Mouse (Mus musculus) MN1 (cell line): ENCODE results near the gene Hsd17b2.

Experiments
- DNase-seq: peaks from one replicate; pipeline ENCODE4 v3.0.0-alpha.2; 2016; ENCODE audit warnings: low spot score

Hsd17b2 gene

DNA sequence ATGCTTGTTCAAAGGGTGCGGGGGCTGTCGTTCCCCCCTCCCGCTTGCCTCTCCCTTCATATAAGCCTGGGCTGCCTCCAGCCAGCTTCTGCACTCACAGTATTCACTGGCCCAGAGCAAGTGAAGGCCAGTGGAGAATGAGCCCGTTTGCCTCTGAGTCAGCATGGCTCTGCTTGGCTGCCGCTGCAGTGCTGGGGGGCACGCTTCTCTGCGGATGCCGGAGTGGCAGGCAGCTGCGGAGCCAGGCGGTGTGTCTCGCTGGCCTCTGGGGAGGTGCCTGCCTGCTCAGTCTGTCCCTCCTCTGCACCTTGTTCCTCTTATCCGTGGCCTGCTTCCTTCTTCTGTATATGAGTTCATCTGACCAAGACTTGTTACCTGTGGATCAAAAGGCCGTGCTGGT is at the start of gene Hsd17b2:
Hsd17b2 (plus strand) TSS at position 46 of the 400 bp plus-strand sequence.
- DNase-seq, result no peak

DNA sequence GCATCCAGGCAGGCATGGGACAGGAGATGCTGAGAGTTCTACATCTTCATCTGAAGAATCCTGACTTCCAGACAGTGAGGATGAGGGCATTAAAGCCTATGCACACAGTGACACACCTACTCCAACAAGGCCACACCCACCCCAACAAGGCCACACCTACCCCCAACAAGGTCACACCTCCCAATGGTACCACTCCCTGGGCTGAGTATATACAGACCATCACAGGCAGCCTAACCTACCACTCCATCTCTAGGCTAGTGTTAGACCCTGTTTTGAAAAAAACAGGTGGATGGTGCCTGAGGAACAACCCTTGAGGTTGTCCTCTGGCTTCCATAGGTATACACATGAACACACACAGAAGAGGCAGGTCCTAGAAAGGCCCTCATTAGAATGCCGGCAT is 49.4 kb upstream of the Hsd17b2 start:
- DNase-seq, result no peak

DNA sequence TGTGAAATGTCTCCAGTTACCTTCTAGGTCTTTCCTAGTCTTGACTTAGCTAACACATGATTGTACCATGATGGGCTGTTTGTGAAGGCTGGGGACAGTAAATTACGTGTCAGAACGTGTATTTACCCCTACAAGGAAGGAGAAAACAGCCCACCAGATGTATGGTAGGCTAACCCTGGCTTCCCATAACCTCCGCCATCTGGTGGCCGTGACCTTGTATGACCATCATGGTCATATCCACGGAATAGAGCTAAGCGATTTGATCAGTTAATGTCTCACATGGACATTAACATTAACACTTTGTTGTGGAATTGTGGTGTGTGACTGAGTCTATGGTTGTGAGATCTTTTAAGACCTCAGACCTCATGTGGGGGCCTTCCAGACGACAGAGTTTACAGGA is 42.7 kb upstream of the Hsd17b2 start:
- no peak for DNase-seq

DNA sequence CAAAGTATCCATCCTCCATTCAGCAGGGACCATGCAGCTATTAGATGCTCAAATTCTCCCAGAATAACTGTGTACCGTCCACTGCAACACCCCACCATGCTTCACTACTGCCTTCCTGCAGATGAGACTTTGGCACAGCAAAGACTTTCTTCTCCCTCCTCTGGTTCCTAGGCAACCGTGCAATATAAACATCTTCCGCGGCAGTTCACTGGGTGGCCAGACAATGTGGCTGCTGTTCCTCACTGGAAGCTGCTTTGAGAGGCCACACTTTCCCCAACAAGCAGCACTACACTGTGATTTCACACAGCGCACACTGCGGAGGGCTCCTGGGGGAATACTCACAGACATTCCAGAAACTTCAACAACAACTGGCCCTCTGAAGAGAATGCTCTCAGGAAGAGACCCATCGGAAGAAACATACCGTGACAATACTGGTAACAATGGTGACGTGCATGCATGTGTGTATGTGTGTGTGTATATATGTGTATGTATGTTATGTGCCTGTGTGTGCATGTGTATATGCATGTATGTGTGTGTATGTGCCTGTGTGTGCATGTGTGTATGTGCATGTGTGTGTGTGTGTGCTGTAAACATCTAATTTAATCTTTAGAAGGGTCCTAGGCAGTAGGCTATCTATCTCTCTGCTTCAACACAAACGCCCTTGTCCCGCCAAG is 41.2 kb upstream of the Hsd17b2 start:
- DNase-seq, result no peak

DNA sequence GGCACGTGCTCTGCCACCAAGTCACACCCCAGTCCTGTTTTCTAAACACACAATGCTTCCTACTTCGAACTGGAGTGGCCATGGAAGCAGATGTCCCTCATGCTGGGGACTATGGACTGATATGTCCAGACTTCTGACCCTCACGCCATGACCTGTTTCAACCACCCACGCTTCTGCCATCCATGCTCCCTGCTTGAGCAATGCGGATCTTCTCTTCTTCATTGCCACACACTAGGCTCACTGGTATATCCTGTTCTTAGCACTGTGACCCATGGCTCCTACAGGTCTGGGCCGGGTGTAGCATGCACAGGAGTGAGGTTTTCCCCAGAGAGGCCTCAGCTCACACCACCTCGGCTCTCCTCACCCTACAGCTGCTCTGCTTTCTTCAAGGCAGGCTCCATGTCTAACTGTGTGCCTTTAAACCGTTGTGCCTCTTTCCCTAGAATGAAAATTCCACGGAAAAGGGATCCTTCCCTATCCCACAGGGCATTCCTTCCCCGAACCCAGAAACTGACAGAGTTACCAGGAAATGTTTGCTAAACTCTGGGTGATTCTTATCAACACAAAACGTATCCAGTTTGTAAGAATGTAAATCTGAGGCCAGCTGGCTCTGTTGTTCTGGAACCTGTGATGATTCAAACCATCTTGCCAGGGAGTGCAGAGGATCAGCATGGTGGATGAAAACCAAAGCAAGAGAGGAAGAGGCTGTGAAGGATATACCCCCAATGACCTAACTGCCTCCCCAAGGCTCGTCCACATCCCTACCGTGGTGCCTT is 34.2 kb upstream of the Hsd17b2 start:
- no peak for DNase-seq

DNA sequence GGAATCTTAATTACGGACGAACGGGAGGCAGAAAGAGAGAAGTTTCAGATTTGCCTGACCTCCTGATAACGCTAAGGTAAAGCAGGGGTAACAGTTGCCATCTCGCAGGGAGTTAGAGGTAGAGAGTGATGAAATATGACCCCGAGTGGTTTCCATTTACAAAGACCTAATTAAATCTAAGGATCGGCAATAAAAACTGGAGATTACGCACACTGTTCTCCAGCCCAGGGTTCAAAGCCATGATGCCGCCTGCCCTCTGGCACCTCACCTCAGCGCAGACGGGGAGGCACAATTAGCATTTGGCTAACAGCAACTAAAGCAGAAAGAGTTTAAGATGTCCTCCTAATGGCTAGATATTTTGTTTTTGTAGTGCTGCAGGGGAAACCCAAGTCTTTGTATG is 31.2 kb upstream of the Hsd17b2 start:
- no peak for DNase-seq

DNA sequence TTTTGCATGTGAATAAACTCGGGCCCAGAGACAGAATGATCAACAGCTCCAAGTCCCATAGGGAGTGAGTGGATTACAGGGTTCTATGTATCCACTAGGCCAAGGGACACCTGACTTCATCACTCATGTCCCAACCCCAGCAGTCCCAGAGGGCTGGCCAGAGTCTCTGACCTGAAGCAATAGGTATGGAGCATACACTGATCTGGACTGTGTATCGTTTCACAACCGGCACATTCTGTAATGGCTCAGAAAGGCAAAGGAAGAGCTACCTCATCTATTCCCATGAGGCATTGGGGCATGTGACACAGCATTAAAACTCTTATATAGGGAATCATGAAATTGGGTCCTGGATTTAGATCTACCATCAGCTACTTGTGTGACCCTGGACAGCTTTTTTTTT is 29.1 kb upstream of the Hsd17b2 start:
- DNase-seq, result no peak

DNA sequence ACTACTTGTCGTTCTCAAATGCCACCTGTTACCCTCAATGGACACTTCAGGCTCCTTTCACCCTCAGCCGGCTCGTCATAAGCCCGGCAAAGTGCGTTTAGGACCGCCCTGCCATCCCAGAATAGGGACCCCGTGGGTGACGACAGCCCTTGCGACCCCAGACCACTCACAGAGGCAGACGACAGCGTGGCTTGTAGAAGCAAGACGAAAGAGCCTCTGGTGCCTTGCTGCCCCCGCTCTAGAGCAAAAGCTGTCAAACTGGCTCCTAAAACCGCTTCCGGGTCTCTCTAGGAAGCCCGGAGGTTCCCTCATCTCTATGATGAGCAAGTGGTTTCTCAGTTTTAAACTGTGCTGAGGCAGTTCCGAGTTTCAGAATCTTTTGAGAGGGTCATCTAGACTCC is 28.3 kb upstream of the Hsd17b2 start, which contains the start of gene Sdr42e1:
Sdr42e1 (minus strand) TSS at position 260 of the 401 bp plus-strand sequence.
- DNase-seq, result no peak

DNA sequence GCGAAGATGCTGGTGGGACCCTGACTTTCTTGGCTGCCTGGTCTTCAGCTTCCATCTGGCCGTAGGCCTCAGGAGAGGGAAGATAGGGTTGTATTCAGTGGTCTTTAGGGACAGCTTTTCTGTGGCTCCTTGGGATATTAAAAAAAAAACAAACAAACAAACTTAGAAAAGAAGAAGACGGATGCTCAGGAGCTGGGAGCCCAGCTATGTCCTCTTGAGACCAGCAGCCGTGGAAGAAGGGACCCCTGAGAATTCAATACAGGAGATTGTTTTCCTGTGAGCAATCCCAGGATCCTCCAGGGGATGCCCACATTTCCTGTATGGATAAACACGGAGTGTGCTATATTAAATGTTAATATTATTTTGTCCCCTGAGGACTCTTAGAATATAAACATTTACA is 26.5 kb upstream of the Hsd17b2 start:
- no peak for DNase-seq

DNA sequence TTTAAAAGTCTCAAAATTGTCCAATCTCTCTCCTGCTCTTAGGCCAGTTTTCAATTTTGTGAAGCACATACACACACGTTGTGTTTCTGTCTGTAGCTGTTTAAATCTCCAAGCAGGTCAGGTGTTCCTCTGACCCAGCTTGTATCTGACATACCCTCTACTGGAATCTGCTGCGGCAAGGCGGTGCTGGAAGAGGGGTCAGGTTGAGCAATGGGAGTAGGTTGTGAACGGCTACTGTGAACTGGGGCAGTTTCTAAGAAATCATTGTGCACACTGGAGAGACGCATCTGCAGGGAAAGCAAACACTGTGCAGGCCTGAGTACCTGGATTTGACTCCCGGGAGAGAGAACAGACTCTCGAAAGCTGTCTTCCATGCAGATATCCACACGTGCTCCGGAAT is 25.2 kb upstream of the Hsd17b2 start:
- no peak for DNase-seq

DNA sequence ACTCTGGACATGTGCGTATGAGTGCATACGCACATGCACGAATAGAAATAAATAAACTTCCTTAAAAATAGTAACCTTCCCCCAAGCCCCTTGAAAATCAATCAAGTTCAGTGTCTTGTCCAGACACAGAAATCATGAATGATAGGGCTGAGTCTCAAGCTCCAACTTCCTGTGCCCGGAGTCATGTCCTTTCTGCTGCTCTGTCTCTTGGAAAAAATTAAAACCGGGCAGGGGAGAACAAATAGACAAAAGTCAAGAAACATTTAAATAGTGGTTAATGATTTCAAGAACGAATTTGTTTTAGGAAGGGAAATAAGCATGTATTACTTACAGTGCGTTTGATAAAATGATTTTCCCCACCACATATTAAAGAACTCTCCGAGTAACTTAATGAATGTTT is 24.7 kb upstream of the Hsd17b2 start:
- DNase-seq, result no peak

DNA sequence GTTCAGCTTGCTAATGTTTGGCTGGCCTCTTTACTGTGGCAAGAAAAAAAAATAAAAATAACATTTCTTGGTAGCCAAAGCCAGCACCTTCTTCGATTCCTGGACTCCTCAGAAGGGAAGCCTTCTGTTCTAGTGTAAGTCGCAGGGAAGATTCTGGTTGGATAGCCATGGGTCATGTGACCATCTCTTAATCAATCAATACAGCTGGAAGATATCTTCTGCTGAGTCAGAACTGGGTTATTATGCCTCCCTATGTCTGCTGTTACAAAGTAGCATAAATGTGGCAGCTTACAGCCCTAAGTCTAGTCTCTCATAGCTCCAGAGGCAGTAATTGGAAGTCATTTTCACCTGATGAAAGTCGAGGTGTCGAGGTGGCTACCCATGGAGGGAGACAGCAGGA is 23.1 kb upstream of the Hsd17b2 start:
- no peak for DNase-seq

DNA sequence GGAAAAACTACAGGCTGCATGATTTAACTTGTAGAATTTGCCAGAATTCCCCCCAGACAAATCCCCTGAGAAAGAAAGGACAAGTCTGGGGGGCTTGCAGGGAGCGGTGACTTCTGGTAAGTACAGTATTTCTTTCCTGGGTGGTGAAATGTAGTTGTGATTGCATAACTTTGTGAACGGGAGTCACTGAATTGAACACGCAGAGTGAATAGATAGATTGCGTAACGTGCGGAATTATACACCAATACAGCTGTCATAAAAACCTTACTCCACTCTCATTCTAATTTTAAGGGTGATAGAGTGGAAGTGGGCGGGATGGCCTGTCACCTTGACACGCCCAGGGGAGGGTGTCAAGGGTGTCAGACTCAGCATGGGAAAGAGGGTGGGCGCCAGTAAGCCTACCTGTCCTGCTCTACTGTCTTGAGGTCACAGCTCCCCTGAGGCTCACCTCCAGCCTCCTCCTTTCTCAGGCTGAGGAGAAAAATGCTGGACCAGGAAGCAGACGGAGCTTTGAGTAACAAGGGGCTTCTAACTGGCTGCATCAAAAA is 17.7 kb upstream of the Hsd17b2 start:
- DNase-seq, result no peak

DNA sequence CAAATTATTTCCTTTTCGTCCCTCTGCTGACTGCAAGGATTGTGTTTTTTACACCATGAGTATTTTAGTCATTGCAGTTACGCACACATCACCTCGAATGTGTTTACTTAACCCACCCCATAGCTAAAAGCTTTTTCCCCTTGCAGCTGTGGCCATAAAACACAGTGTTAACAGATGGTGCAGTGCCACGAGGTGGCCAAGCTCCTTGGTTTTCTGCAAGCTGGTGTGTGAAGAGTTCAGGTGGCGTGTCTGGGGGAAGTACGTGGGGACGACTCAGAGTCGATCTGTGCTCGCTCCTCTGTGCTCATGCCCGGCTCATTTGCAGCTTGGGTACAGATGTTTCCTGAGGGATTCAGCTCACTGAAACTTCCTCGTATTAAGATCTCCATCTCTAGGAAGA is 17.2 kb upstream of the Hsd17b2 start:
- DNase-seq, result no peak

DNA sequence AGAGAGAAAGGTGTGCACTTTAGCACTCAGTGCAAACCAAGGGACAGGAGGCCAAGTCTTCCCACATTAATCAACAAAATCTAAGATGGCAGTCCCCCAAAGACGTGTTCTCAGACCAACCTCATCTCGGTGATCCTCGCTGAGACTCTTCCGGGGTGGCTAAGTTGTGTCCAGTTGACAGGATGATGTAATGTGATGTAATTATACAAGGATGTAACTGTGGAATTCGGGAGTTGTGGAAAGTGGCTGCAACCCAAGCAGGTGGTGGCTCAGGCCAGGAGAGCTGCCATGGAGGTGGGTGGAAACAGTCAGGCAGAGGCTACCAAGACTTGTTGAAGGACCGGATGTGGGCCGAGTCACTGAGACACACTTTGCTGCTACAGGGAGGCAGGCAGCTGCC is 13.8 kb upstream of the Hsd17b2 start:
- no peak for DNase-seq

DNA sequence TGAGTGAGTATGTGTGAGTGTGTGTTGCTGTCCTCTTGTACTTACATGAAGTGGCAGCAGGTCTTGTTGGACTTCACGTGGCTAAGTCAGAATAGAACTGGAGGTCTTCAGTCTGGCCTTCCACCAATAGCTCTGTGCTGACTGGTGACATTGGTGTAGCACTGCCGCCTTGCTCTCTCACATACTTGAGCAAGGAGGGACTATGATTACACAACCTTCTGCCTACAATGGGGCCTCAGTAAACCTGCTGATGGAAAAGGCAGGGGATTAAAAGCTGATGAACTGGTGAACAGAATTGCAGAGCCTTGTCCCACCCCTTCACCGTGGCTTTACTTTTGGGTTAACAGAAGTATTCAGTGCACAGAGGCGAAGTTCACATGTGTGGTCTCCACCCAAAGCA is 9.6 kb upstream of the Hsd17b2 start:
- DNase-seq, result no peak

DNA sequence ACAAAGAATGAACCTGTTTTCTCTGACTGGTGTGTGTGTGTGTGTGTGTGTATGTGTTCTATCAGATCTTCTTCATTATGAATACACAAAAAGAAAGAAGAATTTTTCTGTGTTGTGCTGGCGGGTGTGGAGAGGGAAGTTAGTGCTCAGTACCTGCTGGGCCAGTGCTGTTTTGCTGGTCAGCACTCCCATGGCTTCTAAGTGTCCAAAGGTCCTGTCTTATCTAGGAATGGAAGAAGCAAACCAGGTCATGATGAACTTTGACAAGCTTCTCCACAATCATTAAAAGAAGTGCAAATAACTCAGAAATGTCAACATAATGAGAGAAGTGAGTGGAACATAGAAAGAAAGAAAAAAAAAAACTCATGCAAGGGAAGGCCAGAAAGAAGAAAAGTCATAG is 6.1 kb upstream of the Hsd17b2 start:
- DNase-seq, result no peak

DNA sequence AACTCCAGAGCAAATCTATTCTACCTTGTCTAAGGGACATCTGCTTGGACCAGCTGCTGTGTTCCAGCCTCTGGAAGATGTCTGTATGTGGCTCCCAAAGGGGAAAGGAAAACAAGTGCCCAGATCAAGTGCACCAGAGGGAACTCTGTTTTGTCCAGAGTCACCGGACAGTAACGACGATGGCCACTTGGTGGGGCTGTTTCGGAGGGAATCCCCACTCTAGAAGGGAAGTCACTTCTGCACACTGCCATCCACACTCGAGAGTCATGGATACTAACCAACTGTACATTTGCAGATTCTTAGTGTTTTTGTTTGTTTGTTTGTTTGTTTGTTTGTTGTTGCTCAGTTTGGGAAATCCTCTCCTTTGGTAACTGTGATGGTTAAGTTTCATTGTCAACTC is 4.5 kb upstream of the Hsd17b2 start:
- no peak for DNase-seq

DNA sequence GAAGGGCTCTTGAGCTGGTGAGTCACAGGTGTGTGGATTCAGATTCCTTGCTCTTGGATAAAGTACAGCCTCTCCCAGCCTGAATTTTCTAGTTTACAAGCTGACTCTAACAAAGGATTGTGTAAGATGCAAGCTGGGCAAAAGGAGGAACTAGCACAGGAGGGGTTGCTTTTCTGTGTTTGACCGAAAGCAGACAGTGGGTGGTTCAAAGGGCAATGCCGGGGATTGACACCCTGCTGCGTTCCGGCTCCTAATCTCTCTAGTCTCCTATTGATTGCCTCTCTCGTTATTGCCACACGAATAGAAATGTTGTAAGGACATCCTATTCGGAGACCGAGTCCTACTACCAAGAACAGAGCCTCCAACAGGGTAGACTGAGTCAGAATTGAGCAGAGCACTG is 1.0 kb upstream of the Hsd17b2 start:
- DNase-seq, result no peak

DNA sequence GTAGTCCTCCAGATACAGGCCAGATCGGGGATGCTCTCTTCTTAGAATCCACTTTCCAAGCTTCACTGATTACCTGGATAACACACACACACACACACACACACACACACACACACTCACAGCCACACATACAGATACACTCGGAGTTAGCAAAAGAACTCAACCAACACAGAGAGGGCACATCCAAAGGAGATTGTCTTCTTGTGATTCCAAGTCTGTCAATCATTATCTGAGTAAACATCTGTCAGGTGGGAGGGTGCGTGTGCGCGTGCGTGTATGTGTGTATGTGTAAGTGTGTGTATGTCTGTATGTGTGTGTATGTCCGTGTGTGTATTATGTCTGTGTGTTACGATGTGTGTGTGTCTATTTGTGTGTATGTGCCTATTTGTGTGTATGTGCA is 458 bp upstream of the Hsd17b2 start:
- DNase-seq, result no peak

DNA sequence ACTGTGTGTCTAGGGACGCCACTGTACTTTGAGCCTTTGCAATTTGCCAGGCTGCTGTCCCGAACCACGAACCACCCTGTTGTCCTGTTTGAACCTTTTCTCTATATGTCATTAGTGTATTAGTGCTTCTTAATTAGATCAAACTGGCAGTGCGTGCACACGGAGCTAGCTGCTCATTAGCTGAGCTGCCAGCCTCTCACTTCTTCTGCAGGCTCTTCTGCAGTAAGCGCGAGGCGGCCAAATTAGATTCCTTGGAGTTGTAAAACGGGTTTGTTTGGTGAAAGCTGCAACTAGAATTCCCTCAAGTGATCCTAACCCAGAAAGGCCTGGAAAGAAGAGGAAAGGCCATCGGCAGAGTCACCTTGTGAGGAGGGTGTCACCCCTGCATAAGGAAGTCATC is 997 bp downstream of the Hsd17b2 start:
- DNase-seq, result no peak

DNA sequence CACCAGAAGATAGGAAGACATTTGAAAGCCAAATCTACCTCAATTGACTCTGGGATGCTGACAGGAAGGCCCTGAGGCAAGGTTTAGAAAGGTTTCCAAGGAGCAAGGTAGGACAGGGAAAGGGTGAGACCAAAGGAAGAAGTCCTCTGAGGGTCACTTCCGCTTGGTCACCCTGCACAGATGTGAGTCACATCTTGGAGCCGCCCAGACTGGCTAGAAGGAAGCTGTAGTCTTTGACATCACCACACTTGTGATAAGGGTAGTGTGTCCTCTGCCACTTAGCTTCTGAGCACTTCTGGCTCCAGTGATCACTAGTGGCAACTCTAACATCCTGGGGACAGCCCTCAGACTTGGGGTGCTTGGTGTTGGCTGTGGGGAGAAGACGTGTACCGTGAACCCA is 4.4 kb downstream of the Hsd17b2 start:
- no peak for DNase-seq

DNA sequence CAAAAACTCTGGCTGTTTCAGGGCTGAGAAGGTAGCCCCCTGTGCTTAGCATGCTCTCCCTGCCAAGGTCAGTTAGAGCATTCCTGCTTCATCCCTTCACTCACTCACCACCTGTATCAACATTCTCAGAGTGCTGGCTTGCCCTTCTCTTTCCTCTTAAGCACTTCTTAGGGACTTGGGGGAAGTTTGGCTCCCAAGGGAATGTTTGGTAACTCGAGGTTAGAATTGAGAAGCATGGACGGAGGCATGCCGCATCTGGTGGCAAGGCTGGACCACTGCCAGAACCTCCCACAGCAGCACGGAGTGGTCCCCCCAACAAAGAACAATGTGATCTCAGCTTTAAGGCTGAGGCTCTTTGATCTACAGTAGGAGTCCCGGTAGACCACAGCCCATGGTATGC is 10.5 kb downstream of the Hsd17b2 start:
- DNase-seq, result no peak

DNA sequence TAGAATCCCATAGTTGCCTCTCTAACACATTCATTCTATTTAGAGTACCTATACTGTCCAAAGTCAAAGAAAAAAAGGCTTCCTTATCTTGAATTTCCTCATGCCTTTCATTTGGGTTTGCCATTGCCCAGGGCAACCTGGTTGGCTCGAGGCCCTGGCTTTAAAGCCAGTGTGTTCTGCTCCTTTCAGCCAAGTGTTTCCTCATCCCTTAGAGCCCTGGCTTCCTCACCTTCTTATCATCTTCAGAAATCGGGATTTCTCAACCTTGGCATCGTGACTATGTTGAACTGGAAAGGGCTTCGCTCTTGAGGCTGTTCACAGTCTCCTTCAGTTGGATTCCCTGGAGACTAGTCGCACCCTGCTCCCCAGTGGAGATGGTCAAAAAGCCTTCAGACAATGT is 12.9 kb downstream of the Hsd17b2 start:
- DNase-seq, result no peak
